Mouse (Mus musculus) liver, adult 2 months (tissue): ENCODE data around the gene Mrm3.

Experiments used
- CTCF ChIP-seq: fragments of 200-500 bp; IDR thresholded peaks from 2 replicates; pipeline ENCODE4 v1.5.1; 2011; ENCODE audit warnings: low read depth, low read length, control low read depth
- POLR2A ChIP-seq: fragments of 200-500 bp; IDR thresholded peaks from 2 replicates; pipeline ENCODE4 v1.6.1; 2011; ENCODE audit warnings: low read length, control low read depth; ENCODE audit not compliant: insufficient read depth; ENCODE audit errors: extremely low read depth

DNA sequence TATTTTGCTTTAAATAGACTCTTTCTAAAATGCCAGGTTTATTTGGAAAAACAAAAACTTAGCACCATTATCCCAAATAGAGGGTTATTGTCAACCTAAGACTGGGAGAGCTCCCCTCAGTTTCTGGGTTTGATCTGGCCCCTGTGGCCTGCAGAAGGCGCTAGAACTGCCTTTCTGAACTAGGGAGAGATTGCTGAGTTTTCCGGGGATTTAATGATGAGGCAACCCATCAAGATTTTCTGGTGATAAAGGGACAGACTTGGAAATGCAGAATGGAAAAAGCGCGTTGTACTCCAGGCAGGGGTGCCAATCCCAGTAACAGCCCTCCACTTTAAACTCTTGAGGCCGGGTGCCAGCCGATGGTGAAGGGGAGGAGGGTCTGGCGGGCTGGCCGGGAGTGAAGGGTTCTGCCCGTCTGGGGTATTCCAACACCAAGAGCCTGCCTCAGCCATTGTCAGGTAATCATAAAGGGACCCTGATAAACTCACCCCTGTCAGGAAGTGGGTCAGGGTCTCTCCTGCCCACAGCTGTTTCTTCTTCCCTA lies 55.0 kb downstream of the Mrm3 start:
- TF ChIP-seq POLR2A (no peak), CTCF (no peak)
